Mouse (Mus musculus) adrenal gland, postnatal 4 days (tissue): Measurements from ENCODE around the gene Ubc. TPM values are rescaled to one million over a fixed set of nuclear protein-coding genes. Genes with fewer than 3 reads are reported as not detected.

Experiments used
- DNase-seq, 2 experiments: peaks; one replicate each; pipeline ENCODE4 v3.0.0; 2021 to 2022; ENCODE audit warnings: low spot score in 2 of 2, mixed read lengths in 2 of 2
- total RNA-seq, 2 experiments: library from RNA; stranded (reverse); gene quantifications; 2 replicates each; pipeline ENCODE4 v1.2.3; 2021

The Ubc gene
- total RNA-seq, 2 experiments from 2014 or later = 1,138 to 1,334 TPM

- no peak for DNase-seq
Observed at GRCm38 (mm10) chr5:125383637-125384420, 6.2 kb downstream of the Ubc start.

GRCm38 (mm10) chr5:125382673-125383558, 7.1 kb downstream of the Ubc start:
- no peak for DNase-seq

GRCm38 (mm10) chr5:125381954-125382672, 7.9 kb downstream of the Ubc start:
- DNase-seq = no peak

- DNase-seq = no peak
Observed at GRCm38 (mm10) chr5:125378919-125379318, 11.1 kb downstream of the Ubc start.

GRCm38 (mm10) chr5:125377214-125377613, 12.8 kb downstream of the Ubc start:
- no peak for DNase-seq

- no peak for DNase-seq
Observed at GRCm38 (mm10) chr5:125375871-125376270, 14.1 kb downstream of the Ubc start.

GRCm38 (mm10) chr5:125372027-125372426, 18.0 kb downstream of the Ubc start:
- DNase-seq = no peak

- no peak for DNase-seq
Observed at GRCm38 (mm10) chr5:125370950-125371693, 18.9 kb downstream of the Ubc start.

GRCm38 (mm10) chr5:125368568-125368967, 21.4 kb downstream of the Ubc start:
- DNase-seq = no peak

- no peak for DNase-seq
Observed at GRCm38 (mm10) chr5:125368156-125368555, 21.8 kb downstream of the Ubc start.

- no peak for DNase-seq
Observed at GRCm38 (mm10) chr5:125364851-125365429, 25.1 kb downstream of the Ubc start.

GRCm38 (mm10) chr5:125363894-125364293, 26.1 kb downstream of the Ubc start:
- no peak for DNase-seq

GRCm38 (mm10) chr5:125360981-125361510, 29.0 kb downstream of the Ubc start:
- DNase-seq = no peak

- DNase-seq = no peak
Observed at GRCm38 (mm10) chr5:125360566-125360965, 29.4 kb downstream of the Ubc start.

GRCm38 (mm10) chr5:125358270-125358608, 31.8 kb downstream of the Ubc start:
- DNase-seq = no peak

GRCm38 (mm10) chr5:125357543-125358269, 32.3 kb downstream of the Ubc start:
- no peak for DNase-seq

- no peak for DNase-seq
Observed at GRCm38 (mm10) chr5:125355650-125356049, 34.4 kb downstream of the Ubc start.

- DNase-seq = no peak
Observed at GRCm38 (mm10) chr5:125354885-125355492, 35.0 kb downstream of the Ubc start.

- DNase-seq = no peak
Observed at GRCm38 (mm10) chr5:125352781-125353294, 37.2 kb downstream of the Ubc start.
